Mouse (Mus musculus) frontal cortex, postnatal 36 days (tissue): ENCODE measurements around the gene Dync1li2.

Experiments
- DNase-seq, 2 experiments: peaks; one replicate each; pipeline ENCODE4 v3.0.0; 2022; ENCODE audit warnings: low spot score in 2 of 2

Dync1li2 gene

GRCm38 (mm10) chr8:104442299-104443124, at the start of gene Dync1li2:
Gene Dync1li2 (minus strand): TSS chr8:104443047.
- peak; percentile 92 to 94 for DNase-seq

- no peak for DNase-seq
Observed at GRCm38 (mm10) chr8:104479091-104479490, 36.2 kb upstream of the Dync1li2 start.

DNA sequence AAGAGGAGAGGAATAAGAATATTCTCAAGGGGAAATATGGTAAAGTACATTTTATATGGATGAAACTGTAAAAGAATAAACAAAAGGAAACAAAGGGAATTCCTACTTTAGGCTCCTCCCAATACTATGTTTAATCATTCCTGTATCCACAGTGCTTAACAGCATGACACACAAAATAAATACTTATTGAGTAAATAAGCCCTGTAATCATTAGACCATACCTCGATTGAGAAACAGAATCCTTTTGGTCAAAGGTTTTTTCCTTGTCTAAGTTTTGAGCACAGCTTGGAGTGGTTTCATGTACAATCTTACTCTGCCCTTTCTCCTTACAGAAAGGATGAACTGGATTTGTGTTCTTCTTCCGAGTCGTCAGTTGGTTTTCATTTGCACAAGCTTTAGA, 29.6 kb upstream of the Dync1li2 start:
- DNase-seq: no peak

DNA sequence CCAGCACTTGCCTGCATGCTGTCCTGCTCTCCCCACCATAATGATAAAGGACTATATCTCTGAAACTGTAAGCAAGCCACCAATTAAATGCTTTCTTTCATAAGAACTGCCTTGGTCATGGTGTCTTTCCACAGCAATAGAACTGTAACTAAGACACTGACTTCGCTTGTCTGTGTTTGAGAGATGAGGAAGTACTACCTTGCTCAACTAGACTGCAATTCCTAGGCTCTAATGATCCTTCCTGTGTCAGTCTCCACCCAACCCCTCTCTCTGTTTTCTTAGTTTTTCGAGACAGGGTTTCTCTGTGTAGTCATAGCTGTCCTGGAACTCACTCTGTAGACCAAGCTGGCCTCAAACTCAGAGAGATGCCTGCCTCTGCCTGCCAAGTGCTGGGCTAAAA, 24.6 kb upstream of the Dync1li2 start:
- no peak for DNase-seq

DNA sequence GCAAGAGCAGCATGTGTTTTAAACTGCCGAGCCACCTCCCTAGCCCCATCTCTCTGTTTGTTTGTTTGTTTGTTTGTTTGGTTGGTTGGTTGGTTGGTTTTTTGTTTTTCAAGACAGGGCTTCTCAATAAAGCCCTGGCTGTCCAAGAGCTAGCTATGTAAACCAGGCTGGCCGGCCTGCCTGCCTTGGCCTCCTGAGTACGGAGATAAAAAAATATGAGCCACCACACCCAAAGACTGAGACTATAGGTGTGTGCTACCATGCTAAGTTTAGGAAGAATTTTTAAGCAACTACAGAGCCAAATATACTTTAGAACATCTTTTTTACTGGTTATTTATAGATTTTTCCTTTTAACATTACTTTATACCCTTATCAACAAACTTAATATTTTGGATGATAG, 9.3 kb upstream of the Dync1li2 start:
- DNase-seq: no peak

DNA sequence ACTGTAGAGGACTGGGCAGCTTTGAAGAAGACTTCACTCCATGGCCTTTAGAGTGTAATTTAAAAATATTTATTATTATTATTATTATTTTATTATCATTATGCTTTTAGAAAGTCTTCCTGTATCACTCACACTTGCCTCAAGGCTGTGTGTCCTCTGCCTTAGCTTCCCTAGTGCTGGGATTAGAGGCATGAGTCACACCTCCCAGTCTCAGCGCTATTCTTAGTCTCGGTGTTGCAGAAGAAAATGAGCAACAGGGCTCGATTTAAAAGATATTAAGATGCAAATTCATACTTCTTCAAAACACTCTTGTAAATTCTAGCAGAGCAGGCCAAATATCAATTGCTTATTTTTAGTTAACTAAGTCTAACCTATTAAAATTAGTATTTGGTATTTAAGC, 5.9 kb upstream of the Dync1li2 start:
- DNase-seq: no peak

GRCm38 (mm10) chr8:104446016-104446415, 3.2 kb upstream of the Dync1li2 start:
- DNase-seq: no peak

- no peak for DNase-seq
Observed at GRCm38 (mm10) chr8:104445248-104445647, 2.4 kb upstream of the Dync1li2 start.

DNA sequence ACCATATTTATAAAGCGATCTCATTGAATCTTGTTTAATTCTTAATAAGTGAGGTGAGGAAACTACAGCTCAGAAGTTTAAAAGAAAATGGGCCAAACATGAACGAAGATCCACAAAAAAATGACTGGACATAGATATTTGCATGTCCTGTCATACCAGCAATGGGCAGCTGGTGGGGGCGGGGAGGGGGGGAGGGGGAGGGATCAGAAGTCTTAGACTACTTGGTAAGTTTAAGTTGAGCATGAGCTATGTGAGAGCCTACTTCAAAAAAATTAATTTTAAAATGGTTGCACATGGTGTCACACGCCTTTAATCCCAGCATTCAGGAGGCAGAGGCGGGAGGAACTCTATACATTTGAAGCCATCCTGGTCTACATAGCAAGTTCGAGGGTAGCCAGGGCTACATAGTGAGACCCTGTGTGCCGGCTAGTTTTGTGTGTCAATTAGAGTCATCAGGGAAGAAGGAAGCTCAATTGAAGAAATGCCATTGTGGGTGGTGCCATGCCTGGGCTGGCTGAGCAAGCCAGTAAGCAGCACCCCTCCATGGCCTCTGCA, 355 bp upstream of the Dync1li2 start:
- no peak for DNase-seq

- peak; percentile 24 to 62 for DNase-seq
Observed at GRCm38 (mm10) chr8:104441613-104442012, 1.2 kb downstream of the Dync1li2 start.

DNA sequence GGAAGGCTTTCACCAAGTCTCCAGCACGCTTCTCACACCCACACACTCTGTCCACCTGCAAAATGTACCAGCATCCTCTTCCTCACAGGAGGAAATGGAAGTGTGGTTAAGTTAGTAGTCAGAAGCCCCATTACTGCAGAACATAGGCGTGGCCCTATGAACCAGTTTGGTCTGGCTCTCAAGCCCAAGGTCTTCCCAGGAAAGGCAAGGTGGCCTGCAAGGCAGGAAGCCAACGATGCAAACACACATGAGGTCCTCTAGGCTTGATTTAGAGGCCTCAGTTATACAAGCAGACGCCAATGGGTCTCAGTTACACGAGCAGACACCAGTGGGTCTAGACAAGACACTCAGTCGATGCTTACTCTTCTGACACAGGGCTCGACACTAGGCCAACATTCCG, 3.4 kb downstream of the Dync1li2 start:
- DNase-seq: no peak

GRCm38 (mm10) chr8:104437494-104438135, 5.2 kb downstream of the Dync1li2 start:
- DNase-seq: peak; percentile 26 to 60

DNA sequence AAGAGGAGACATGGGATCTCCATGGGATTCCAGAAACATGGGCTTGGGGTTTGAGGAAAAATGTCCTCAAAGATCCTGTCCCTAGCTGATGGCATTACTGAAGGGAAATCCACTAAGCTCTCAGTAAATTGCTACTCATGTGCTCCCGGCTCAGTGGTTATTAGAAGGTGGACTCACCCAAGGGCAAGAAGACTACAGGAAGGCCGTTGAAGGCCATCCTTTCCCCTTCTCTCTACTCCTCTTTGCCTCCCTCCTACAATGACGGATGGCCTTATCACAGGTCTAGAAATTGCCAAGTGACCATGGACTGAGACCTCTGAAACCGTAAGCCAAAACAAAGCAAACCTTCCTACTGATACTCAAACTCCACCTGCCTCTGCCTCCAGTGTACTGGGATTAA, 6.3 kb downstream of the Dync1li2 start:
- no peak for DNase-seq

DNA sequence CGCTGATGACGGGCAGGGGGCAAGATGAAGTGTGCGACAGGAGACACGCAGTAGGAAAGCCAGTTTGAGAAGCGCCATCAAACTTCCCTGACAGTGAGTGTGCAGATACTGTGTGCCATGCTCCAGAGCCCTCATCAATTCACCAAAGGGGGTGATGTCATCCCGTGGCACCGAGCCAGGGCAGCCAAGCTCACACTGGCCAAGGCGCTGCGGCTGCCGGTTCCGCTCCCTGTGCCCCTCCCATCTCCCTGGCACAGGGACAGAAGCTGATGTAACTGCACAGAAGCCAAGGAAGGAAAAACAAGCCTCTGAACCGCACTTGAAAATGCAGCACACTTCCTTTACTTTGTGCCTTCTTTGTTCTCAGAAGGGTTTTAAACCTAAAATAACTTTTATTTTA, 6.8 kb downstream of the Dync1li2 start:
- DNase-seq: peak; percentile 96 to 97

DNA sequence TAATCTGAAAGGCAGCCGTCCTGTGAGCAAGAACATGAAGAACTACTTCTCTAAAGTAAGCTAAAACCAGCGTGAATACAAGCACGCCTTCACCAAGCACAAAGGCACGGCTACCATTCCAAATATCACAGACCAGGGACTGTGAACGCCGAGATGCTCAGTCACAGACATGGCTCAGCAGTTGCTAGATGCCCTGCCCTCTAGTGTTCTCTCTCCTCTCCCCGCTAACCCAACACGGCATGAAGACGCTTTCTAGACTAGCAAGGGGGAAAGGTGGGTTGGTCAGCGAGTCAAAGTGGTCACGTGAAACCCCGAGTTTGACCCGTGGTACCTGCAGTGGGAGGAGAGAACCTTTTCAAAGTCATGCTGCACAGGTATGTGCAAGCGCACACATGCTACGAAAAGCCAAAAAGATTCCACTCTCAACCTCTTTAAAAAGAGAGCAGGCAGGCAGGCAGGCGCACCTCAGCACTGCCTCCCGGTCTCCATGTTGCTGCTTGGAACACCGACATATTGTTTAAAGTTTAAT, 8.0 kb downstream of the Dync1li2 start:
- DNase-seq: peak in 1 of 2 experiments; percentile 51

GRCm38 (mm10) chr8:104434275-104434674, 8.6 kb downstream of the Dync1li2 start:
- no peak for DNase-seq

GRCm38 (mm10) chr8:104433191-104433842, 9.5 kb downstream of the Dync1li2 start:
- no peak for DNase-seq

DNA sequence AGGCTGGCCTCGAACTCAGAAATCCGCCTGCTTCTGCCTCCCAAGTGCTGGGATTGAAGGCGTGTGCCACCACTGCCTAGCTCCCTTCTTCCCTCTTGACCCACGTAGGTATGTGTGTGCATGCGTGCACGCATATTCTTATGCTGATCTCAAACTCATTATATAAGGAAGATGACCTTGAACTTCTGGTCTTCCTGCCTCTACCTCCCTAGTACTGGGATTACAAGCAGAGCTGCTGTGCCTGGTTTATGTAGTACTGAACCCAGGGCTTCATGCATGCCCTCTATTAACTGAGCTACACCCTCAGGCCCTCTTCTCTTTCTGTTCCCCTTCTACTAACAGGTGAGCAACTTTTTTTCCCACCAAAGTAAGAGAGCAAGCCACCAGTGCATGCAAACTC, 10.2 kb downstream of the Dync1li2 start:
- DNase-seq: no peak

DNA sequence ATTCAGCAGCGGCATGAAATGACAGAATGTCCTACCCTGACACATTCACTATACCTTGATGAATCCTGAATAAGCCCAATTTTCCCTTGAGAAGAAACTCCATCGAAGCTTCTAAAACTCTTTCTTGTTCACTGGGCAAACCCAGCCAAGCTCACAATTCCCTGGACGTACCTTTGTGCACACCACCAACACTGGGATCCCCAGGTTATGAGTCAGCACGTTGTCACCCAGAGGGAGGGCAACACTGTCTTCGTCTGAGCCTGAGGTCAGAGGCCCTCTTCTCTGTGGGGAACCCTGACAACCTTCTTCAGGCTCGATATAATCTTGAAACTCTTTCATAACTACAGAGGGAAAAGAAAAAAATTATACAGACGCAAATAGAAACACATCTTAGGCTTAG, 12.6 kb downstream of the Dync1li2 start:
- no peak for DNase-seq

GRCm38 (mm10) chr8:104427703-104428102, 15.1 kb downstream of the Dync1li2 start:
- DNase-seq: no peak

- DNase-seq: no peak
Observed at GRCm38 (mm10) chr8:104422313-104422712, 20.5 kb downstream of the Dync1li2 start.

GRCm38 (mm10) chr8:104416022-104416421, 26.8 kb downstream of the Dync1li2 start:
- no peak for DNase-seq
